In the genomic region with DNA sequence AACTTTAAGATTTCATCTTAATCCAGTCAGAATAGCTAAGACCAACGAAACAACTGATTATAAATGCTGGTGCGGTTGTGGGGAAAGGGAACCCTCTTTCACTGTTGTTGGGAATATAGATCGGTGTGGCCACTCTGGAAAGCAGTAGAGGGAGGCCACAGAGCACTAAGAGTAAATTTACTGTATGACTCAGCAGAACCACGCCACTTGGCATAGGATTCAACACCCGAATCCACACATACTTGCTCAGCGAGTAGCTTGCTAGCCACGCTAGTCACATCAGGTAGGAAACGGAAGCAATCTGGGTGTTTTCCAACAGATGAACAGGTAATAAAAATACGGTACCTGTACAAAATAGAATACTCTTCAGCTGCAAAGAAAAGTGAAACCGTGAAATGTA, we compare ENCODE assay signal across 24 mouse cellular contexts. TPM values are rescaled to one million over a fixed set of nuclear protein-coding genes. Genes with fewer than 3 reads are reported as not detected.
DNase-seq lines count a peak whose midpoint lies in the region; ATAC-seq and TF ChIP-seq lines count a peak whose summit lies in the region.
"Had no signal": no experiment of that assay in that cellular context is flagged by ENCODE, and none has a peak within 500 bp of the region (broad histone marks: within the 10 kb centered on the region; RNA-seq: fewer than 3 reads in every experiment).

No protein-coding gene starts in this region.

- no peak overlapping the region for H3K4me3 ChIP-seq in heart, embryonic 11.5 days (ENCODE audit: low read depth, low read length)
- no peak overlapping the region for H3K4me3 ChIP-seq in lung, postnatal 0 days (ENCODE audit: low read depth, low read length)
- H3K4me3 ChIP-seq in embryonic fibroblast, embryonic 13.5 days (ENCODE audit: insufficient read depth, low read length): no peak overlapping the region
- H3K4me3 ChIP-seq: gastrocnemius, adult 2 months; heart, embryonic 13.5 days had no signal

- H3K9me3 ChIP-seq in heart, embryonic 11.5 days (replicated peaks; ENCODE audit: control insufficient read depth, low read length): no peaks in the 10 kb centered on the region
- H3K9me3 ChIP-seq in lung, postnatal 0 days (ENCODE audit: low read length): no peaks in the 10 kb centered on the region
- H3K9me3 ChIP-seq: heart, embryonic 13.5 days had no signal

- DNase-seq in heart, adult 11 months: peak; percentile 33
- DNase-seq in lung, adult 18-20 months: peak; percentile 37 to 67
- no peak for DNase-seq in lung, postnatal 0 days (ENCODE audit: low spot score)
- DNase-seq in layer of hippocampus, adult 11-12 months (ENCODE audit: low spot score): no peak
- DNase-seq: adrenal gland, postnatal 10 days; adrenal gland, postnatal 36 days; cerebellum, adult 18-20 months; cerebellum, adult 9-10 months; cerebellum, postnatal 14 days; forebrain, postnatal 0 days; gastrocnemius, adult 2 months; gastrocnemius, postnatal 14 days; heart, adult 18-20 months; heart, postnatal 14 days; heart, postnatal 4 days had no signal

- H3K27ac ChIP-seq in heart, embryonic 11.5 days (ENCODE audit: low read depth, low read length): no peak overlapping the region
- no peak overlapping the region for H3K27ac ChIP-seq in lung, postnatal 0 days (ENCODE audit: low read length)
- H3K27ac ChIP-seq in embryonic fibroblast, embryonic 13.5 days (ENCODE audit: insufficient read depth, low read length): peak overlapping the region; percentile 15; the same call in 1 of the 2 replicates
- H3K27ac ChIP-seq: gastrocnemius, adult 2 months; heart, embryonic 13.5 days; hindbrain, embryonic 14.5 days; hindbrain, postnatal 0 days had no signal

- no peak for TF ChIP-seq POLR2A in embryonic fibroblast, embryonic 13.5 days (IDR thresholded peaks at IDR 0.05; ENCODE audit: low read depth, low read length)

- no peak for ATAC-seq in heart, embryonic 11.5 days (replicated peaks; ENCODE audit: insufficient number of reproducible peaks, low FRiP score, low TSS enrichment)
- ATAC-seq in lung, postnatal 0 days: no peak
- ATAC-seq: activated CD4-positive, CD25-positive, alpha-beta regulatory T cell, adult 4 months; CD4-positive, CD25-positive, alpha-beta regulatory T cell, adult 4 months; forebrain, embryonic 14.5 days; forebrain, postnatal 0 days; hindbrain, postnatal 0 days; inflammation-experienced regulatory T-cells, adult 6 months had no signal

- no peak for TF ChIP-seq CTCF in lung, postnatal 0 days (IDR thresholded peaks at IDR 0.05)
- no peak for TF ChIP-seq CTCF in embryonic fibroblast, embryonic 13.5 days (IDR thresholded peaks at IDR 0.05; ENCODE audit: borderline replicate concordance, insufficient read depth, low read length)

- no peaks in the 10 kb centered on the region for H3K36me3 ChIP-seq in heart, embryonic 11.5 days (ENCODE audit: control insufficient read depth, insufficient read depth, low read length)
- H3K36me3 ChIP-seq in lung, postnatal 0 days (ENCODE audit: insufficient read depth, low read length): no peaks in the 10 kb centered on the region
- H3K36me3 ChIP-seq: heart, embryonic 13.5 days had no signal

- H3K9ac ChIP-seq in heart, embryonic 11.5 days (ENCODE audit: low read depth, low read length): no peak overlapping the region
- no peak overlapping the region for H3K9ac ChIP-seq in lung, postnatal 0 days (replicated peaks; ENCODE audit: low read depth)
- H3K9ac ChIP-seq: forebrain, postnatal 0 days; heart, embryonic 13.5 days; hindbrain, embryonic 14.5 days had no signal

- no peak for TF ChIP-seq EP300 in lung, postnatal 0 days (IDR thresholded peaks at IDR 0.05)

- no peaks in the 10 kb centered on the region for H3K4me1 ChIP-seq in heart, embryonic 11.5 days (ENCODE audit: control insufficient read depth, insufficient read depth, low read length)
- H3K4me1 ChIP-seq in lung, postnatal 0 days (ENCODE audit: insufficient read depth, low read depth, low read length): no peaks in the 10 kb centered on the region
- peaks cover 4% of the 10 kb centered on the region; the same call in 1 of the 2 replicates for H3K4me1 ChIP-seq in embryonic fibroblast, embryonic 13.5 days (ENCODE audit: control insufficient read depth, insufficient read depth, low read length)
- H3K4me1 ChIP-seq: heart, embryonic 13.5 days had no signal

- H3K27me3 ChIP-seq in heart, embryonic 11.5 days (ENCODE audit: control insufficient read depth, insufficient read depth, low read length): no peaks in the 10 kb centered on the region
- H3K27me3 ChIP-seq in lung, postnatal 0 days (replicated peaks; ENCODE audit: insufficient read depth, low read length): no peaks in the 10 kb centered on the region
- H3K27me3 ChIP-seq: heart, embryonic 13.5 days had no signal

- WGBS in heart, embryonic 11.5 days (ENCODE audit: insufficient replicate concordance): 86% methylated on average over 10 of the region's 10 CpGs
- 80% methylated on average over 10 of the region's 10 CpGs for WGBS in lung, postnatal 0 days

- no peak overlapping the region for H3K4me2 ChIP-seq in heart, embryonic 11.5 days
- H3K4me2 ChIP-seq in lung, postnatal 0 days (replicated peaks; ENCODE audit: low read depth, low read length): no peak overlapping the region
- H3K4me2 ChIP-seq: heart, embryonic 13.5 days; hindbrain, embryonic 14.5 days had no signal

RNA-seq across cellular contexts. Expression of a gene that starts 27.1 kb away (rescaled TPM):
- polyA plus RNA-seq in heart, embryonic 11.5 days (2014; fragmentation: Nextera tagmentation; extraction: Ambion mirVana): not detected in 2 replicates
- polyA plus RNA-seq in lung, postnatal 0 days (2015; fragmentation: Nextera tagmentation; extraction: Ambion mirVana): 0.50 and 0.82 TPM in 2 replicates
- polyA plus RNA-seq in embryonic fibroblast, embryonic 13.5 days (2011; ENCODE audit: insufficient read length, low read depth, missing spikeins): 0.15 TPM in 1 of 2 replicates, not detected in the other
- polyA plus RNA-seq: activated CD4-positive, CD25-positive, alpha-beta regulatory T cell, adult 4 months; forebrain, embryonic 14.5 days; inflammation-experienced regulatory T-cells, adult 6 months had no signal

RNA-seq across cellular contexts. Expression of a gene that starts 58.5 kb away (rescaled TPM):
- polyA plus RNA-seq in heart, embryonic 11.5 days (2014; fragmentation: Nextera tagmentation; extraction: Ambion mirVana): 33.3 and 37.0 TPM in 2 replicates
- 107 and 108 TPM in 2 replicates for polyA plus RNA-seq in lung, postnatal 0 days (2015; fragmentation: Nextera tagmentation; extraction: Ambion mirVana)
- polyA plus RNA-seq in embryonic fibroblast, embryonic 13.5 days (2011; ENCODE audit: insufficient read length, low read depth, missing spikeins): 126 and 140 TPM in 2 replicates

Comparison
In these comparisons a context has a peak if more than half of its experiments do, and no peak if none do; other contexts are left out.
1. DNase-seq: peak in heart, adult 11 months (single experiment) and lung, adult 18-20 months (2 of 2); none in lung, postnatal 0 days (single experiment) and layer of hippocampus, adult 11-12 months (single experiment).